Mouse (Mus musculus): ENCODE results near the gene Fgf22.

- TF ChIP-seq CTCF (IDR thresholded peaks at IDR 0.05; ENCODE audit: borderline replicate concordance, insufficient read depth, low read depth, low read length) (no peak), POLR2A (IDR thresholded peaks at IDR 0.05; ENCODE audit: borderline replicate concordance, insufficient read depth, low read length) (no peak)
These were observed 18.3 kb downstream of the Fgf22 start for GRCm38 (mm10) chr10:79773208-79773607.

Data from cerebellum, adult 2 months (tissue).